In genomic region chr17:85372523-85372922, GRCm38 (mm10) we compare ENCODE assay signal across 17 mouse cellular contexts.
"Had no signal": no experiment of that assay in that cellular context is flagged by ENCODE, and none has a peak within 500 bp of the region (broad histone marks: within the 10 kb centered on the region; RNA-seq: fewer than 3 reads in every experiment).

No protein-coding gene starts in this region.

- H3K9ac ChIP-seq: liver, embryonic 13.5 days; liver, embryonic 15.5 days; lung, embryonic 14.5 days; midbrain, embryonic 13.5 days; midbrain, embryonic 15.5 days; neural tube, embryonic 12.5 days had no signal

- H3K27ac ChIP-seq: liver, embryonic 13.5 days; liver, embryonic 15.5 days; macrophage; midbrain, embryonic 13.5 days; midbrain, embryonic 15.5 days; neural tube, embryonic 12.5 days had no signal

- ATAC-seq: midbrain, embryonic 13.5 days; midbrain, embryonic 15.5 days had no signal

- H3K27me3 ChIP-seq: liver, embryonic 13.5 days; liver, embryonic 15.5 days; neural tube, embryonic 12.5 days had no signal

- H3K36me3 ChIP-seq: liver, embryonic 13.5 days; liver, embryonic 15.5 days; midbrain, embryonic 13.5 days; midbrain, embryonic 15.5 days; neural tube, embryonic 12.5 days had no signal

- H3K4me2 ChIP-seq: liver, embryonic 11.5 days; liver, embryonic 13.5 days; liver, embryonic 15.5 days; lung, embryonic 14.5 days; midbrain, embryonic 13.5 days; midbrain, embryonic 15.5 days; neural tube, embryonic 12.5 days had no signal

- H3K4me1 ChIP-seq: liver, embryonic 15.5 days; neural tube, embryonic 12.5 days had no signal

- H3K9me3 ChIP-seq: liver, embryonic 13.5 days; liver, embryonic 15.5 days; midbrain, embryonic 13.5 days; midbrain, embryonic 15.5 days; neural tube, embryonic 12.5 days had no signal

- DNase-seq: liver; liver, embryonic 13.5 days; retina, postnatal 1 day; right cerebral cortex, adult 18-20 months; right cerebral cortex, postnatal 25 days; right cerebral cortex, postnatal 4 days; spleen, adult 18-20 months; thymus, adult 18-20 months; thymus, postnatal 14 days; thymus, postnatal 36 days had no signal

- H3K4me3 ChIP-seq: liver, embryonic 13.5 days; liver, embryonic 15.5 days; midbrain, embryonic 13.5 days; midbrain, embryonic 15.5 days; neural tube, embryonic 12.5 days had no signal
